Mouse (Mus musculus) midbrain, embryonic 13.5 days (tissue): ENCODE measurements around the gene Smndc1. TPM values are rescaled to one million over a fixed set of nuclear protein-coding genes. Genes with fewer than 3 reads are reported as not detected.
A peak's percentile ranks its signal among the peaks of the same experiment; 100 is the strongest.

Source experiments
- ATAC-seq: fragments of 200-750 bp; cut with Nextera tagmentation; 2 replicates; pipeline ENCODE4 v1.8.0; 2017; ENCODE audit warnings: mild to moderate bottlenecking, moderate TSS enrichment, moderate library complexity
- H3K27ac ChIP-seq: fragments of 300-500 bp; sonication (generic); 2 replicates; pipeline ENCODE4 v1.5.1; 2015; ENCODE audit warnings: inconsistent platforms, mild to moderate bottlenecking, moderate library complexity
- H3K27me3 ChIP-seq: fragments of 300-500 bp; sonication (generic); 2 replicates; pipeline ENCODE4 v1.6.1; 2015; ENCODE audit warnings: mild to moderate bottlenecking, inconsistent platforms
- H3K36me3 ChIP-seq: fragments of 300-500 bp; sonication (generic); 2 replicates; pipeline ENCODE4 v1.6.1; 2015; ENCODE audit warnings: mild to moderate bottlenecking, inconsistent platforms
- H3K4me1 ChIP-seq: fragments of 300-500 bp; sonication (generic); replicated peaks from 2 replicates; pipeline ENCODE4 v1.6.1; 2015; ENCODE audit warnings: inconsistent platforms
- H3K4me2 ChIP-seq: fragments of 300-500 bp; sonication (generic); replicated peaks from 2 replicates; pipeline ENCODE4 v1.6.1; 2015; ENCODE audit warnings: moderate library complexity, mild to moderate bottlenecking, inconsistent platforms
- H3K4me3 ChIP-seq: fragments of 300-500 bp; sonication (generic); replicated peaks from 2 replicates; pipeline ENCODE4 v1.5.1; 2015; ENCODE audit warnings: mild to moderate bottlenecking, inconsistent platforms
- H3K9ac ChIP-seq: fragments of 300-500 bp; sonication (generic); replicated peaks from 2 replicates; pipeline ENCODE4 v1.6.1; 2015; ENCODE audit warnings: mild to moderate bottlenecking, inconsistent platforms
- H3K9me3 ChIP-seq: fragments of 300-500 bp; sonication (generic); 2 replicates; pipeline ENCODE4 v1.6.1; 2016; ENCODE audit warnings: mild to moderate bottlenecking, inconsistent platforms
- WGBS: fragments of 180-500 bp; shearing (Covaris S2); methylation state at CpG from one replicate; pipeline ENCODE4 v1.1.7; 2015; 5-methylcytosine and 5-hydroxymethylcytosine counted together
- polyA plus RNA-seq: library from polyadenylated mRNA; unstranded; fragments of >200 nt; fragmentation: Nextera tagmentation; extraction: Ambion mirVana; gene quantifications from 2 replicates; pipeline ENCODE4 v1.2.1, GENCODE M21; 2015

Smndc1 gene
- polyA plus RNA-seq, 1 experiment from 2014 or later, result 42.6 TPM

DNA sequence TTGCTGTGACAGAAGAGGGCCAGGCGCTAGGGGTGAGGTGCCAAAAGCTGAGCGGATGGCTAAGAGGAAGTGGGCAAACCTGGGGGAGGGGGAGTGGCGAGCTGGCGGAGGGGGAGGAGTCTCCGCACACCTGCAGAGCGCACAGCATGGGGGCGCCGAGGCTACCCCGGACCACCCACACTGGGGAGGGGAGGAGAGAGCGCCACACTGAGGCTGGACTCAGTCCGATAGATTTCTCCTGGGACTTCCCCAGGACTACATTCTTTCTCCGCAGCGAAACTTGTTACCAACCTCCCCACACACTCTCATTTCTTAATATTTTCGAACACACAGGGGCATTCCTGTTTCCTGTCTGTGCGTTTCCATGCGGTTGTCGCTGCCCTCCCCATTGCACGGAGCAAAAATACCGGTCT lies 33.0 kb upstream of the Smndc1 start:
- H3K27ac ChIP-seq, result no peak overlapping the region
- no peak overlapping the region for H3K9ac ChIP-seq
- peaks cover 11% of the 10 kb centered on the region for H3K4me1 ChIP-seq
- peaks cover 10% of the 10 kb centered on the region; the same call in 1 of the 2 replicates for H3K27me3 ChIP-seq
- no peaks in the 10 kb centered on the region for H3K36me3 ChIP-seq
- ATAC-seq, result no peak
- H3K9me3 ChIP-seq, result no peaks in the 10 kb centered on the region
- WGBS, result 27% methylated on average over 18 of the region's 19 CpGs
- no peak overlapping the region for H3K4me3 ChIP-seq
- no peak overlapping the region for H3K4me2 ChIP-seq

DNA sequence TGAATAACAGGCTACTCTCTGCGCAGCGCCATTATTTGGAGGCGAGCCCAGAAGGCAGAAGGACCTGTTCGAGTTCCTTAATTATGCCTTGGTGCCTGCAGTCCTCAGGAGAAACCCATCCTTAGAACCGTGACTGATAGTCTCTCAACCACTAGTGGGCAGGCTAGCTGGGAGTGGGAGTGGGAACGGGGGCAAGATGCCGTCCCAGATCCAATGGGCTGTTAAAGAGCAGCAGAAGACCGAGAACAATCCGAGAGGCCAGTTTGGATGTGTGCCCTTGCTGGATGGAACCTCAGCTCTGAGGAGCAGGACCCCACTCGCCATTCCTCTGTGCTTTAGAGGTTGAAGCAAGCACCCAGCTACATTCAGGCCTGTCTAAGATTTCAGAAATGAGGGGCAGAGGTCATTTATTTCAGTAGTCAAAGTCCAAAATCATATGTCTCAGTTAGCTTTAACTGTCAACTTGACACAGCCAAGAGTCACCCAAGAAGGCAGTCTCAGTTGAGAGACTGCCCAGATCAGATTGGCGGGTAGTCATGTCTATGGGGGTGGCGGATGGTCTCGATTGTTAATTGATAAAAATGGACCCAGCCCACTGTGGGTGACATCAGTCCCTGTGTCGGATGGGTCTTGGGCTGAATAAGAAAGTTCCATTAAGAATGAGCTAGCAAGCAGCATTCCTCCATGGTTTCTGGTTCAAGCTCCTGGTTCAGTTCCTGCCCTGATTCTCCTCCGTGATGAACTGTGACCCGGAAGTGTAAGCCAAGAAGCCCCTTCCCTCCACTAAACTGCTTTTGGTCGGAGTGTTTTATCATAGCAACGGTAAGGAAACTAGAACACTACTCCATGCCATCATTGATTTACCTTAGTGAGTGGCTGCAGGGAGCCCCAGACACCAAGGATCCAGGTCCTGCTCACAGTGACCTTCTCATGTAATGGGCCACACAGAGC lies 32.3 kb upstream of the Smndc1 start:
- H3K4me1 ChIP-seq, result peaks cover 11% of the 10 kb centered on the region
- no peak overlapping the region for H3K27ac ChIP-seq
- ATAC-seq, result no peak
- H3K9me3 ChIP-seq, result no peaks in the 10 kb centered on the region
- H3K27me3 ChIP-seq, result peaks cover 10% of the 10 kb centered on the region; the same call in 1 of the 2 replicates
- no peaks in the 10 kb centered on the region for H3K36me3 ChIP-seq
- H3K4me2 ChIP-seq, result no peak overlapping the region
- 76% methylated on average over 18 of the region's 18 CpGs for WGBS
- no peak overlapping the region for H3K4me3 ChIP-seq
- H3K9ac ChIP-seq, result no peak overlapping the region

DNA sequence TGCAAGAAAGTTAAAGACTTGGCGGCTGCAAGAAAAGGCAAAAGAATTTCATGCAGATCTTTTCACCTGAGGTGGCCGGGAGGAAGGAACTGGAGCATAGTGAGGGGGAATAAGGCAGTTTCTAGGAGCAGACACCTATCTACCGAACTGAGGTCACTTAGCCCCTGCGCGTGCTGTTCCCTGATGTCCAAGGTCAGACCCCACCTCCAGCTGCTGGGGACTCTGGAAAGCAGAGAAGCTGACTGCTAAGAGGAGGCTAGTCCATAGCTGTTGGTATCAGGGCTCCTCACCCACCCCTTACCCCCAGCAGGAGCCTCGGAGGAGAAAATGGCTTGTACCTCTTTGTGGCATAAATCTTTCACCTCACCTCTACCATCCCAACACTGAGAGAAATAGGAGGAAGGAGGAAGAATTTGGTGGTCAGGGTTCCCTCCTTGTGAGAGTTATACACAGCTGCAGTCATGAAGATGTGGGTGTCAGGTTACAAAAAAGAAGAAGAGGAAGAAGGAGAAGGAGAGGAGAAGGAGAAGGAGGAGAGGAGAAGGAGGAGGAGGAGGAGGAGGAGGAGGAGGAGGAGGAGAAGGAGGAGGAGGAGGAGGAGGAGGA lies 31.3 kb upstream of the Smndc1 start:
- Histone ChIP-seq H3K4me2 (peak overlapping the region; percentile 92), H3K27ac (no peak overlapping the region), H3K4me1 (peaks cover 11% of the 10 kb centered on the region), H3K9me3 (no peaks in the 10 kb centered on the region), H3K36me3 (no peaks in the 10 kb centered on the region), H3K9ac (no peak overlapping the region), H3K4me3 (peak overlapping the region; percentile 48), H3K27me3 (0 out of 2 replicates have a peak, but pooled peaks cover 10% of the 10 kb centered on the region)
- 4% methylated on average over 6 of the region's 6 CpGs for WGBS
- ATAC-seq, result peak; percentile 44

DNA sequence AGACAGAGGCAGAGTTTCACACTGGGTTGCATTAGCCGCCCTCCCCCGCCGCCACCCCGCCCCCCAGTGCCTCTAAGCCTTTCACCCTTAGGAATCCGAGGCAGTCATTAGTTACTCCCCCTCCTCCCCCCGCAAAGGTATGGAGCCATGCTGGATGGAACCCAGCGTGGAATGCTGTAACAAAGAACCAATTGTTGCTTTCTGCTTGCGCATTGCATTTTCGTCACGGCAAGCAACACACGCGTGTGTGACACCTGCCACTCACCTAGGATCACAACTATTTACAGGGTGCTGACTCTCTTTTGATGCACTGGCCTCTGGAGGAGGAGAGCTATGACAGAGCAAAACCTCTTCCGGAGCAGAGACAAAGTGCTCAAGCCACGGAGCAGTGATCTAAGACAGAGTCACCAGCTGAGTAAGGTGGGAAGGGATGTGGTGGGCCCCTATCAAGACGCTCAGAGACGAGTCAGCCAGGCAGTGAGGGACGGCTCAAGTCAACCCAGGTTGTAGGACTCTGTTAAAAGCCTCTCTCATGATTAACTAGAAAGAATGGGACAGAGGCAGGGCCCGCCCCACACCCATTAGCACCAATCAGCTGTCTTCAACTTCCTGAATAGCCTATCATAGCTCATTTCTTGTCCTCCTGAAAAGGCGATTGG lies 30.7 kb upstream of the Smndc1 start:
- H3K27me3 ChIP-seq, result 0 out of 2 replicates have a peak, but pooled peaks cover 10% of the 10 kb centered on the region
- H3K9ac ChIP-seq, result peak overlapping the region; percentile 66
- H3K4me3 ChIP-seq, result peak overlapping the region; percentile 48
- peak; percentile 97 for ATAC-seq
- H3K9me3 ChIP-seq, result no peaks in the 10 kb centered on the region
- H3K4me2 ChIP-seq, result peak overlapping the region; percentile 92
- H3K36me3 ChIP-seq, result no peaks in the 10 kb centered on the region
- H3K4me1 ChIP-seq, result peaks cover 11% of the 10 kb centered on the region
- peak overlapping the region; percentile 53; the same call in 1 of the 2 replicates for H3K27ac ChIP-seq
- WGBS, result under 1% methylated on average over 19 of the region's 19 CpGs

DNA sequence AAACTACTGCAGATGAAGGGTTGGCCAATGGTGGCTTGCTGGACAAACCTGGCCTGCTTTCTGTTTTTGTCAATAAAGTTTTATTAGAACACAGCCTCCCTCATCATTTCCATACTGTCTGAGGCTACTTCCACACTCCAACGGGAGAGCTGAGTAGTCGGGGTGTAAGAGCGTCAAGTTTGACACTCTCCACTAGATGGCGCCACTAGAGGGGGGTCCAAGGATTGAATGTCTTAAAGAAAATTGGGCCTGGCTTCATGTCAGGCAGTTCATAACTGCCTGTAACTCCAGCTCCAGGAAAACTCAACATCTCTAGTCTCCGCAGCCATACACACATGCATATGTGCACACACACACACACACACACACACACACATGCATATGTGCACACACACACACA lies 29.5 kb upstream of the Smndc1 start:
- Histone ChIP-seq H3K9me3 (no peaks in the 10 kb centered on the region), H3K4me1 (peaks cover 11% of the 10 kb centered on the region), H3K4me3 (no peak overlapping the region), H3K36me3 (no peaks in the 10 kb centered on the region), H3K4me2 (no peak overlapping the region), H3K27me3 (0 out of 2 replicates have a peak, but pooled peaks cover 10% of the 10 kb centered on the region), H3K9ac (no peak overlapping the region), H3K27ac (no peak overlapping the region)
- no peak for ATAC-seq
- WGBS, result 58% methylated on average over 5 of the region's 5 CpGs

DNA sequence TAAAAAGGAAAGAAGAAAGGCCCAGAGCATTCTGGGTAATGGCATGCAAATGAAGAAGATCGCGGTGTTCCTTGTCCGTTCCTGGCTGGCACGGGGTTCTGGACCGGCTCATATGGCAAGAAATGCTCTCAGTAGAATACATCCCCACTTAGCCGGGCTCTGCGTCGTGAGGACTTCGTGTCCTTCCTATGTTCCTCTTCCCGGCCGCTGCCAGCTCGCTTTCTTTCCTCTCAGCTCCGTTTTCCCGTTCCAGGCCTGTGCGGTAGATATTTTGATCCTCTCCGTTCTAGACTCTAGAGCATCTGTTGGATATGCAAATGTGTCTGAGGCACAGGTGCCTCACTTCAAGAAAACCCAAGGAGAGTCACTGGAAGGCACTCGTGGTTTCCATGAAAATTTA lies 24.8 kb upstream of the Smndc1 start:
- WGBS, result 89% methylated on average over 17 of the region's 17 CpGs
- 0 out of 2 replicates have a peak, but pooled peaks cover 12% of the 10 kb centered on the region for H3K4me1 ChIP-seq

DNA sequence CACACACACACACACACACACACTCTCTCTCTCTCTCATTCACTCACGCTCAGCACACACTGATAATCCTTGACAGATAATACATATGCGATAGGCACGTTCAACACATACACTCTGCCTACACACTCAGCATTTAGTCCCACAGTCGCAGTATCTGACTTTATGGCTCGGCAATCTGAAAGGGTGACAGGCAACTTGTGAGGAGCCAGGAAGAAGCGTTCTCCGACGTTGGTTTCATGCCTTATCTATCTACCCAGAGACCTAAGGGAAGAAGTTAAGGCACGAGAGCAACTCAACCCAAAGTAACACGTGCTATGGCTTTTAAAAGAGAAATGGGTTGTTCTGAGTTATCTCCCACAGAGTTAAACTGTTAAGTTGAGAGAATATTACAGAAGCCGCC lies 24.3 kb upstream of the Smndc1 start:
- Histone ChIP-seq H3K4me2 (no peak overlapping the region), H3K27ac (no peak overlapping the region), H3K9ac (no peak overlapping the region), H3K4me1 (0 out of 2 replicates have a peak, but pooled peaks cover 12% of the 10 kb centered on the region), H3K27me3 (no peaks in the 10 kb centered on the region), H3K4me3 (no peak overlapping the region), H3K36me3 (no peaks in the 10 kb centered on the region), H3K9me3 (no peaks in the 10 kb centered on the region)
- ATAC-seq, result no peak
- 90% methylated on average over 11 of the region's 11 CpGs for WGBS

More for the DNA sequence above, 24.8 kb upstream of the Smndc1 start:
- H3K9me3 ChIP-seq, result no peaks in the 10 kb centered on the region
- H3K27ac ChIP-seq, result no peak overlapping the region
- no peak overlapping the region for H3K4me3 ChIP-seq
- ATAC-seq, result no peak
- no peak overlapping the region for H3K9ac ChIP-seq
- no peaks in the 10 kb centered on the region for H3K27me3 ChIP-seq
- no peak overlapping the region for H3K4me2 ChIP-seq
- H3K36me3 ChIP-seq, result no peaks in the 10 kb centered on the region

DNA sequence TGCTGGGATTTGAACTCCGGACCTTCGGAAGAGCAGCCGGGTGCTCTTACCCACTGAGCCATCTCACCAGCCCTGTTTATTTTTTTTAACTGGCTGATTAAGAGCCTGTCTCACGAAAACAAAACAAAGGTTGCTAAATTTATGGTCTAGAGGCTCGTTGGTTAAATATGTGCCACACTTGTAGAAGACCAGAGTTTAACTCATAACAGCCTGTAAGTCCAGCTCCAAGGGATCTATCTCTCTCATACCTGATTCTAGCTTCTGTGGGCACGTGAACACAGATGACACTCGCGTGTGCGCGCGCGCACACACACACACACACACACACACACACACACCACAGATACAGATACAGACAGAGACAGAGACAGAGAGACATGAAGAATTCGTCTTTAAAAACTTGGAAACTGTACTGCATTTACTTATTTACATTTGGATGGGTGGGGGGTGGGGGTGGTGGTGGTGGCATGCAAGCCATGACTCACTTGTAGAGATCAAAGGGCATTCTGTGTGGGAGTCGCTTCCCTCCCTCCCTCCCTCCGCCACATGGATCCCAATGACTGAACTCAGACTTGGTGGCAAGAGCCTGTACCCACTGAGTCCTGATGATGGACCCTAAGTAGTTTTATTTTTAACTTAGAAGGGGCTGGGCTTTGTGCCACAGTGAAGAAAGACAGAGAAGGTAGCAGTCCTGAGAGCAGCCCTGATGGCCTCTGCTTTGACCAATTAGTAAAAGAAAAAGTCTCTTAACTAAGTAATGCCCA lies 23.4 kb upstream of the Smndc1 start:
- no peaks in the 10 kb centered on the region for H3K9me3 ChIP-seq
- 0 out of 2 replicates have a peak, but pooled peaks cover 12% of the 10 kb centered on the region for H3K4me1 ChIP-seq
- H3K4me2 ChIP-seq, result no peak overlapping the region
- no peak overlapping the region for H3K27ac ChIP-seq
- no peak for ATAC-seq
- H3K4me3 ChIP-seq, result no peak overlapping the region
- no peaks in the 10 kb centered on the region for H3K27me3 ChIP-seq
- no peak overlapping the region for H3K9ac ChIP-seq
- WGBS, result 90% methylated on average over 15 of the region's 15 CpGs
- no peaks in the 10 kb centered on the region for H3K36me3 ChIP-seq

DNA sequence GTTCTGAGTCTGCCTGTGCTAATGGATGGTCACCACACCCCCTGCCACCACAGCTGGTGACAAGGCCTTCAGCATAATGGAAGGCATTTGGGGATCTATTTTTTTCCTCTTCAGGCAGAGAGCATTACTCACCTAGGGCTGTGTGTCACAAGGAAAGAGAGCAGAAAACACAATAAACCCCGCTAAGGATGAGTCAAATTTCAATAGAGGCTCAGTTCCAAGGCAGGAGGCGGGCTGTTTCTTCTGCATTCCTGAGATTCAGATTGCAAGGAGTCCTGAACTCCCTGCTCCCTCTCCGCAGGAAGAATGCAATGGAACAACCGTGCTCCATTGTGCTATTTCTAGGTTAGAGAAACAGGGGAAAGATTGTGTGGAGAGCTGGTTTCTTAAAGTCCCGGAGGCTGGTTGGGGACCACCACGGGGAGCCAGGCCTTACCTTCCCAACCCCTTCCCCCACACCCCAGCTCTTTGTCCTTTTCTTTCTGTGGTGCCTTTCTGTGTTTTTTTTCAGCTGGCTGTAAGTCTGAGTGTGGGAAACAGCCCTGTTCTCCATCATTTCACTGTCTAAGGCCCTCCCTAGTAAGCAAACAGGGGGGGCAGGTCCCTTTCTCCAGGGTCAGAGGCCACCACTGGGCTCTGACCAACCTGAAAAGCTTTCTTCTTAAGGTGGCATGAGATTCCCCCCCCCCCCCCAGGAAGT lies 21.9 kb upstream of the Smndc1 start:
- H3K36me3 ChIP-seq, result no peaks in the 10 kb centered on the region
- no peak overlapping the region for H3K4me2 ChIP-seq
- no peak overlapping the region for H3K27ac ChIP-seq
- H3K4me1 ChIP-seq, result 0 out of 2 replicates have a peak, but pooled peaks cover 12% of the 10 kb centered on the region
- no peaks in the 10 kb centered on the region for H3K9me3 ChIP-seq
- no peak for ATAC-seq
- H3K4me3 ChIP-seq, result no peak overlapping the region
- H3K27me3 ChIP-seq, result no peaks in the 10 kb centered on the region
- no peak overlapping the region for H3K9ac ChIP-seq
- 10% methylated on average over 6 of the region's 6 CpGs for WGBS

DNA sequence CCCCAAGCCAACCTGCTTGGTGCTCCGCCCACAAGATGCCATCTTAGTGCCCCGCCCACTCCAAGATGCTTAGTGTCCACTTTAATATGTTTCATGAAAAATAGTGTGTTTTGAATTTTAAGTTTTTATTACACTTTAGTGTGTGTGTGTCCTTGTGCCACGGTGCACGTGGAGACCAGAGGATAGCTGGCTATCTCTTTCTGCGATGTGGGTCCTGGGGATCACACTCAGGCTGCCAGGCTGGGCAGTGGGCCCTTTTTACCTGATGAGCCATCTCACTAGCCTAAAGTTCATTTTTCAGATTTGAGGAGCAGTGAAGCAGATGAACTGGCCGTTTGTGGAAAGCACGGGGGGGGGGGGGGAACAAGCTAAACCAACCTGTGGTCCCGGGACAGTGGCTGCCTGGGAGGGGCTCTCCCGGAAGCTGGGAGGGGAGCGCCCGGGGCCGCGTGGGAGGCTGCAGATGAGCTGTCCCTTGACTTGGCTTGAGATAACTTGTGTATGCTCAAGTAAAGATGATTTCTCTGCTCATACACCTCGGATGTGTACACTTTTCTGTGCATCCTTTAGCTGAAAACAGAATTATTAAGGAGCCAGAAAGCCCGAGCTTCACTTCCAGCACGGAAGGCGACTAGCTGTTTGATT lies 19.4 kb upstream of the Smndc1 start:
- no peak for ATAC-seq
- H3K9ac ChIP-seq, result no peak overlapping the region
- H3K27ac ChIP-seq, result no peak overlapping the region
- 0 out of 2 replicates have a peak, but pooled peaks cover 12% of the 10 kb centered on the region for H3K4me1 ChIP-seq
- WGBS, result 70% methylated on average over 17 of the region's 17 CpGs
- no peak overlapping the region for H3K4me2 ChIP-seq
- H3K36me3 ChIP-seq, result no peaks in the 10 kb centered on the region
- peaks cover 4% of the 10 kb centered on the region; the same call in 1 of the 2 replicates for H3K9me3 ChIP-seq
- H3K27me3 ChIP-seq, result no peaks in the 10 kb centered on the region
- H3K4me3 ChIP-seq, result no peak overlapping the region
